Mouse (Mus musculus): Measurements from ENCODE around the gene Gm20388.

- TF ChIP-seq CTCF (IDR thresholded peaks at IDR 0.05; ENCODE audit: low read depth) (no peak), EP300 (optimal IDR thresholded peaks at IDR 0.05) (no peak)
These were observed 1737.8 kb downstream of the Gm20388 start for GRCm38 (mm10) chr8:121648451-121648850.
